Mouse (Mus musculus) MEL-GATA-1-ER (cell line): ENCODE results near the gene 2410015M20Rik.
"Not testable (repeated sequence)": the region's sequence is repeated elsewhere in the genome, so short reads cannot be mapped to it uniquely, and the experiment has no call there.

Experiments used
- DNase-seq: peaks from one replicate; pipeline ENCODE4 v3.0.0-alpha.2; 2012; ENCODE audit warnings: low read depth; ENCODE audit errors: extremely low read depth

The 2410015M20Rik gene

GRCm38 (mm10) chr17:56613236-56613844, 3.8 kb upstream of the 2410015M20Rik start, which contains the start of gene Rpl36:
Rpl36 (plus strand) TSS chr17:56613416.
- peak; percentile 77 for DNase-seq

GRCm38 (mm10) chr17:56612565-56612939, 3.0 kb upstream of the 2410015M20Rik start:
- DNase-seq = not testable (repeated sequence)

DNA sequence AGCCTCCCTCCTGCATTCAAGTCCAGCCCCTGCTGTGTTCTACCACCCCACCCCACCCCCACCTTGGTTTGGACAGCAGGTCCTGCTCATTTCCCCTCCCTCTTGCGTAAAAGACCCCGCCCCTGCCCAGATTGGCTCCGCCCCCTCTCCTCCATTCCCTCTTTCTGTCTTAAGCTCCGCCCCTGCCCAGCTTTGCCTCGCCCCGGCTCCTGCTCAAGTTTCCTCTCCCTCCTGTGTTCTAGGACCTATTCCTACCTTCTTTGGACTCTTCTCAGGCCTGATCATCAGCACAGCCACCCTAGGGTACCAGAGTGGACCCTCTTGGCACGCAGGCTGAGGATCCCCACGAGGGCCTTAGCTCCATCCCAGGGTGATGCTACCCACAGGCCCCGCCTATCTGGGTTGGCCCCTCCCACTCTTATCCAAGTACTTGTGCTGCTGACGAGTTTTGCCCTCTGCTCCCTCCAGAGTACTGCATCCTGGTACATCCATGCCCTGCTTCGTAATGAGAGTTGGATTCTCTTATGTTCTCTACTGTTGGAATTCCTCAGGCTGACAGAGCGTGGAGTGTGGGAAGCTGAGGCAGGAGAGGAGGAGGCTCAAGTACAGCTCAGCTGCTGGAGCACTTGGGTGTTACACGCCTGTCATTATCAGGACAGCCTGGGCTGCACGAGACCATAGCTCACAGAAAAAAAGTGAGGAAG, 2.4 kb upstream of the 2410015M20Rik start:
- peak; percentile 84 for DNase-seq

GRCm38 (mm10) chr17:56611323-56611722, 1.8 kb upstream of the 2410015M20Rik start:
- DNase-seq = no peak

DNA sequence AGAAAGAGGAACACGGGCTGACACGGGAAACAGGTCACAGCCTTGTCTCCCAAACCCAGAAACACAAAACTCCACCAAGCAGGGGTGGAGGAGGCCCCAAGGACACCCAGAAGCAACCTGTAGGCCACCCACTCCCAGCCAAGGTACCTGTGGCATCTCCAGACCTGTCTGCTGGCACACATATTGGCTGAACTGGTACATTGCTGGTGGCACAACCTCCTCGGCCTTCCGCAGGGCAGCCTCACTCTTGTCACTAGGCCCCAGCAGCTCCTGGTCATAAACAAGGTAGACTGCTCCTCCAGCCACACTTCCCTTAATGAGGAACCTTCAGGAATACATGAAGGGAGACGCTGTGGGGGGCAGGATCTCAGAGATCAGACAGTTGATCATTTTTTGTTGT, 872 bp downstream of the 2410015M20Rik start:
- DNase-seq = no peak

- no peak for DNase-seq
Measured at GRCm38 (mm10) chr17:56607521-56608062, 2.0 kb downstream of the 2410015M20Rik start.

DNA sequence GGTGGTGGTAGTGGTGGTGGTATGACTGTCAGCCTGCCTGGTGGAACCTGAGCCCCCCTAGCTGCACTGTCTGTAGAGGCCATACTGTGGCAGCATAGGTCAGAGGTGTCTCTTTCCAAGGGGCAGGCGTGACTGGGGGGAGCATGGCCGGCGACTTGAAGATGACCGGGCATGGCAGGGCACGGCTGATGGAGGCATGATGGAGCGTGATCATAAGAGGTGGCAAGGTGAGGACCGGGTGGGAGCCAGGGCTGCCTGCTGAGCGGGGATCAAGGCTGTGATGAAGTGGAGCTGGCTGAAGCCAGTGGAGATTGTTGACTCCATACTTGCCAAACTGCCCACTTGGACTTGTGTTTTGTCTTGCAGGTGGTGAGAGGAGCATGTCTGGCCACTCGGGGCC, 4.1 kb downstream of the 2410015M20Rik start:
- no peak for DNase-seq

- DNase-seq = no peak
Measured at GRCm38 (mm10) chr17:56604422-56604821, 5.1 kb downstream of the 2410015M20Rik start.

DNA sequence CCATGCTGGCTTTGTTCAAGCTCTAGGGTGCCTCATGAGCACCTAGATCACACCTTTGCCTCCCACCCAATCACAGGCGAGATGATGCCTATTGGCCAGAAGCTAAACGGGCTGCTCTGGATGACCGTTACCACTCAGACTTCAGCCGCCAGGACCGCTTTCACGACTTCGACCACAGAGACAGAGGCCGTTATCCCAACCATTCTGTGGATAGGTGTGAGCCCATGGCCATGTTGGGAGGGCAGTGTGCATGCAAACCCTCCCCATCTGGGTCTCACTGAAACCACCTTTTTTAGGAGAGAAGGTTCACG, 5.5 kb downstream of the 2410015M20Rik start:
- DNase-seq = no peak

DNA sequence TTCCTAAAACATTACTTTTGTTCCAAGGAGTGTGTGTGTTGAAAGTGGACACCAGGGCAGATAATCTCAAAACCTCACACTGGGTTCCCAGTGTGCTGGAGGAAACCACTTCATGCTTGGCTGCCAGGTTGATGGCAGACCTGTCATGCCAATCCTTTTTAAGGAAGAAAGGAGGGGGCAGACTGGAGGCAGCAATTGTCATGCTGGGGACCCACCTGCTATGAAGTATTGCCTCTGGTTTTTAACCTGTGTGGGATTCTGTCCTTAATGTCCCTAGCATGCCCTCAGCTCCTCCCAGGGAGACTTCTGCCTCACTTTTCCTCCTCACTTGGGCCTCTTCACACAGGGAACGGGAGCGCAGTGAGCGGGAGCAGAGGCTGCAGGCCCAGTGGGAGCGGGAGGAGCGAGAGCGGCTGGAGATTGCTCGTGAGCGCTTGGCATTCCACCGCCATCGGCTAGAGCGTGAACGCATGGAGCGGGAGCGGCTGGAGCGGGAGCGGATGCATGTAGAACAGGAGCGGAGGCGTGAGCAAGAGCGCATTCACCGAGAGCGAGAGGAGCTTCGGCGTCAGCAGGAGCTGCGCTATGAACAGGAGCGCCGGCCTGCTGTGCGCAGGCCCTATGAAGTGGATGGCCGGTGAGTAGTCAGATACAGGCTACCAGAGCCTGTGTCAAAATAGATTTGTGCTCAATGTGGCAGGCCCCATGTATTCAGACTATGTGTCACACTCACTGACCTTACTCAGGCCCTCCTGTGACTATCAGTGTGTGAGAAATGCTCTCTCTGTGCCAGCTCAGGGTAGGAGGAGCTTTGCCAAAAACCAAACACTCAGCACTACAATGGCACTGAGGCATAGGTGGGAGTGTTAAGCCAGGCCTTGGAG, 6.1 kb downstream of the 2410015M20Rik start:
- no peak for DNase-seq

GRCm38 (mm10) chr17:56593527-56594271, 15.9 kb downstream of the 2410015M20Rik start:
- no peak for DNase-seq

- DNase-seq = no peak
Measured at GRCm38 (mm10) chr17:56592553-56592952, 17.0 kb downstream of the 2410015M20Rik start.

- DNase-seq = no peak
Measured at GRCm38 (mm10) chr17:56588921-56589320, 20.6 kb downstream of the 2410015M20Rik start.

- DNase-seq = no peak
Measured at GRCm38 (mm10) chr17:56587773-56588172, 21.8 kb downstream of the 2410015M20Rik start.

GRCm38 (mm10) chr17:56585171-56585821, 24.3 kb downstream of the 2410015M20Rik start:
- peak; percentile 22 for DNase-seq

DNA sequence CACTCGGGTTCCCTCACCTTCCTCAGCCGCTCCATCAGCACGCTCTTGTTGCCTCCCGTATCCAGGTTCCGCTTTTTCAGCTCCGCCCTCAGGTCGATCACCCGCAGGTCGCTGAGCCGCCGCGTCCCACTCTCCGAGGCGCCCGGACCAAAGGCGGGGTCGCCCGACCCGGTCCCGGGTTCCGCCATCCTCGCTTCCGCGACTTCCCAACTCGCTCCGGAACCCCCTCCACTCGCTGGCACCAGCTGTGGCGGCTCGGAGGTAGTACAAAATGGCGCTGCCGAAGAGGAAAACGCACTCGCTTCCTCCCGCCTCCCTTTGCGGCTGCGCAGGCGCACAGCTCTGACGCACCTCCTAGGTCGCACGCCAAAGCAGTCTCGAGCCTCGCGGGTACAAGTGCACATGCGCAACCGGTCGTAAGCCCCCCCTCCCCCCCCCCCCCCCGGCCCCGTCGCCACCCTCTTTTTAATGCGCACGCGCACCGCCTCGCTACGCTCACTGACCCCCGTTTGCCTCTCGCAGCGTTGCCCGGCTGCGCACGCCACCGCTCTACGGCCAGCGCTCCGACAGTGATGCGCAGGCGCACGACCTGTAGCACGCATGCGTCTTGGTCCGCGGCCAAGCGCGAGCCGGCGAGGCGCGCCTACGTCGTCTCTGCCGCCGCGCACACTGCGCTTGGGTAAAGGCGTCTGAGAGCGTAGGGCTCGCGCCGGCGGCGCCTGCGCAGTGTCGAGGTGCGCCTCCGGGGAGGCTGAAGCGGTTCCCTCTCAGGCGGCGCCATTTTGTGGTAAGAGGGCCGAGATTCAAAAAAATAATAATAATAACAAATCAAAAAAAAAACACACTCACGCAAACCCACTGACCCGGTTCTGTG, 25.1 kb downstream of the 2410015M20Rik start, which contains the start of the genes Safb2 and Safb:
TSS of gene Safb2 (minus strand) at position 329 of the 874 bp plus-strand sequence.
TSS of gene Safb (plus strand) at position 569 of the 874 bp plus-strand sequence.
- peak; percentile 92 for DNase-seq

DNA sequence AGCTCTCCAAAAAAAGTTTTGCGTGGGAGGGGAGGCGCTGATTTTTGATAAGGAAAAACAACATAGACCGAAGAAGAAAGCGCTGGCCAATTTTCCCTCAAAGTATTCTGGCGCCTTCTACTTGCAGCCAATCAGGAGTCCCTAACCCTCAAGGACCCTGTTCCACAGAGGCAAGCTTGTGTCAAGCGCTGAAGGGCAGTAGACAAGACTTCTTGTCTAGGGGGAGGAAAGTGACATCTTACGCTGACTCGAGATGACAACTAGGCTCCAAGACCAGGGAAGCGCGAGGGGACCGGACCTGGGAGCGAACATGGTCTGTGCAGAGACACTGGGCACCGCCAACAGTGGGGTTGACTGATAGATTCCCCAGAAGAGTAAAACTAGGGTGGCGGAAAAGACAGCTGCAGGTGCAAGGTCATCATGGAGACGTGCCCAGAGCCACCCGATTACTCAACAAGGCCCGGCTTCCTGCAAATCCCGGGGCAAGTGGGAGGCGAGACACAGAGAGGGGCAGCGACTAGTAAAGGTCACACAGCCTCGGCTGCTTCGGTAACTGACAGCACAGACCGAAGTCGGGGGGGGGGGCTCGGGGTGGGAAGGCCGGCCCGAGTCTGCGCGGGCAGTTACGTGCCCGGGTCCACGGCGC, 25.8 kb downstream of the 2410015M20Rik start:
- DNase-seq = peak; percentile 33

GRCm38 (mm10) chr17:56583071-56583470, 26.5 kb downstream of the 2410015M20Rik start:
- DNase-seq = peak; percentile 28

- DNase-seq = no peak
Measured at GRCm38 (mm10) chr17:56572939-56573338, 36.6 kb downstream of the 2410015M20Rik start.
